Mouse (Mus musculus) Muller cell, postnatal 12 days (primary cell): ENCODE measurements at regions not wholly inside any gene's neighbourhood (a gene's known extent, or its start where the extent isn't known, plus 50 kb on each side); places are given as distances from the start of the nearest gene placed in this dataset.

Source experiments
- DNase-seq: peaks from one replicate; pipeline ENCODE4 v3.0.0-alpha.2; 2015; ENCODE audit errors: inconsistent ontology term

GRCm38 (mm10) chr9:11729732-11730131, 825.2 kb upstream of the Cntn5 start:
- peak; percentile 4 for DNase-seq

GRCm38 (mm10) chr9:11721811-11722210, 817.2 kb upstream of the Cntn5 start:
- DNase-seq: no peak

GRCm38 (mm10) chr9:11704647-11705046, 800.1 kb upstream of the Cntn5 start:
- DNase-seq: no peak

GRCm38 (mm10) chr9:11703150-11703549, 798.6 kb upstream of the Cntn5 start:
- no peak for DNase-seq

GRCm38 (mm10) chr9:11693505-11693904, 788.9 kb upstream of the Cntn5 start:
- no peak for DNase-seq

GRCm38 (mm10) chr9:11687101-11687500, 782.5 kb upstream of the Cntn5 start:
- DNase-seq: no peak

GRCm38 (mm10) chr9:11671939-11672338, 767.4 kb upstream of the Cntn5 start:
- no peak for DNase-seq

- no peak for DNase-seq
Measured at GRCm38 (mm10) chr9:11671243-11671642, 766.7 kb upstream of the Cntn5 start.

GRCm38 (mm10) chr9:11629461-11629860, 724.9 kb upstream of the Cntn5 start:
- DNase-seq: no peak

- no peak for DNase-seq
Measured at GRCm38 (mm10) chr9:11604381-11604780, 699.8 kb upstream of the Cntn5 start.

GRCm38 (mm10) chr9:11603884-11604283, 699.3 kb upstream of the Cntn5 start:
- no peak for DNase-seq

- no peak for DNase-seq
Measured at GRCm38 (mm10) chr9:11602857-11603256, 698.3 kb upstream of the Cntn5 start.

GRCm38 (mm10) chr9:11579011-11579410, 674.4 kb upstream of the Cntn5 start:
- DNase-seq: no peak

- peak; percentile 13 for DNase-seq
Measured at GRCm38 (mm10) chr9:11562885-11563284, 658.3 kb upstream of the Cntn5 start.

GRCm38 (mm10) chr9:11559384-11559783, 654.8 kb upstream of the Cntn5 start:
- DNase-seq: peak; percentile 9

- DNase-seq: peak; percentile 69
Measured at GRCm38 (mm10) chr9:11513806-11514496, 609.4 kb upstream of the Cntn5 start.
